Mouse (Mus musculus): ENCODE data around the gene Enpp4. TPM values are rescaled to one million over a fixed set of nuclear protein-coding genes. Genes with fewer than 3 reads are reported as not detected.

Gene Enpp4
- polyA plus RNA-seq, 1 experiment from 2014 or later, result 3.7 TPM

- no peak for ATAC-seq (ENCODE audit: low FRiP score, low read depth)
These were observed 48.5 kb downstream of the Enpp4 start for GRCm38 (mm10) chr17:44057123-44057522.

DNA sequence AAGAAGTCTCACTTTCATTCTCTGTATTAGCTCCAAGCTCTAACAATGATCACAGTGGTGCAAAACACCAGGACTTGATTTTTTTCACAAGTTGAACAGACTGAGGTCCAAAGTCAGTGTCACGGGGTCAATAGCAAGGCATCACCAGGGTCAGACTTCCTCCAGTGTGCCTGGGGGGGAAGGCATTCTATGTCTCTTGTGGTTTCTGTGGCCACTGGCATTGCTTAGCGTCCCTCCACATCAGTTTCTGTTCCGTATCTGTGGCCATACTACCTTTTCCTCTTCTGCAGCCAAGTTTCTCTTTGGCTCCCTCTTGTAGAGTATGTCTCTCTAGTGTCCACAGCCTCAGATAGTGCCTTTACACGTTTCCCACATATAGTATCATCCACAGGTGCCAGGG is 52.2 kb downstream of the Enpp4 start:
- WGBS, result 78% methylated on average over 4 of the region's 4 CpGs
- no peak overlapping the region for H3K4me3 ChIP-seq
- H3K9me3 ChIP-seq, result no peaks in the 10 kb centered on the region
- H3K36me3 ChIP-seq, result no peaks in the 10 kb centered on the region
- H3K4me1 ChIP-seq, result no peaks in the 10 kb centered on the region
- no peak for ATAC-seq (ENCODE audit: low FRiP score, low read depth)
- no peak overlapping the region for H3K27ac ChIP-seq (replicated peaks)
- H3K4me2 ChIP-seq (replicated peaks), result no peak overlapping the region
- H3K9ac ChIP-seq (replicated peaks), result no peak overlapping the region
- H3K27me3 ChIP-seq, result no peaks in the 10 kb centered on the region

More at GRCm38 (mm10) chr17:44057123-44057522, 48.5 kb downstream of the Enpp4 start:
- Histone ChIP-seq H3K36me3 (no peaks in the 10 kb centered on the region), H3K9ac (replicated peaks) (no peak overlapping the region), H3K4me2 (replicated peaks) (no peak overlapping the region), H3K4me3 (no peak overlapping the region), H3K9me3 (no peaks in the 10 kb centered on the region), H3K27me3 (no peaks in the 10 kb centered on the region), H3K4me1 (no peaks in the 10 kb centered on the region), H3K27ac (replicated peaks) (no peak overlapping the region)
- 76% methylated on average over 1 of the region's 1 CpGs for WGBS

Other genes starting within 250 kb of the Enpp4 start
- 28.7 and 29.9 TPM in 2 replicates for gene Enpp5, start 27.0 kb downstream of the Enpp4 start, polyA plus RNA-seq (2016; fragmentation: Nextera tagmentation; extraction: Ambion mirVana)
- gene Clic5, start 82.8 kb upstream of the Enpp4 start, polyA plus RNA-seq (2016; fragmentation: Nextera tagmentation; extraction: Ambion mirVana), result 1.4 and 1.6 TPM in 2 replicates

Measured in midbrain, embryonic 12.5 days (tissue).